Mouse (Mus musculus) bone marrow, adult 2 months (tissue): ENCODE data around the gene Lamtor4.

Experiments
- CTCF ChIP-seq: fragments of 200-500 bp; IDR thresholded peaks from 2 replicates; pipeline ENCODE4 v1.5.1; 2011; ENCODE audit warnings: low read length, control low read depth; ENCODE audit not compliant: control insufficient read depth, insufficient read depth
- POLR2A ChIP-seq: fragments of 200-500 bp; IDR thresholded peaks from 2 replicates; pipeline ENCODE4 v1.6.1; 2011; ENCODE audit warnings: low read depth, mild to moderate bottlenecking, control low read depth, low read length, borderline replicate concordance; ENCODE audit not compliant: control insufficient read depth

GRCm38 (mm10) chr5:138258542-138258941 is 3.3 kb downstream of the Lamtor4 start:
- no peak for TF ChIP-seq CTCF
- no peak for TF ChIP-seq POLR2A
